Mouse (Mus musculus) telencephalon, adult 2 months (tissue): ENCODE data around the gene Scnn1a.
A peak's percentile ranks its signal among the peaks of the same experiment; 100 is the strongest.

ENCODE experiments used
- DNase-seq: peaks from one replicate; pipeline ENCODE4 v3.0.0-alpha.2; 2011; ENCODE audit warnings: low read depth, low spot score

Gene Scnn1a

GRCm38 (mm10) chr6:125361467-125362291, 41.2 kb downstream of the Scnn1a start:
- DNase-seq: peak; percentile 18

- no peak for DNase-seq
Observed at GRCm38 (mm10) chr6:125363021-125363420, 42.6 kb downstream of the Scnn1a start.

- no peak for DNase-seq
Observed at GRCm38 (mm10) chr6:125363451-125364242, 43.2 kb downstream of the Scnn1a start.

- DNase-seq: no peak
Observed at GRCm38 (mm10) chr6:125364448-125364847, 44.0 kb downstream of the Scnn1a start.

- no peak for DNase-seq
Observed at GRCm38 (mm10) chr6:125365522-125365921, 45.1 kb downstream of the Scnn1a start.

- DNase-seq: no peak
Observed at GRCm38 (mm10) chr6:125366133-125366532, 45.7 kb downstream of the Scnn1a start.

GRCm38 (mm10) chr6:125367758-125368371, 47.4 kb downstream of the Scnn1a start:
- DNase-seq: no peak

GRCm38 (mm10) chr6:125377042-125377441, 56.6 kb downstream of the Scnn1a start:
- no peak for DNase-seq

GRCm38 (mm10) chr6:125377582-125378451, 57.4 kb downstream of the Scnn1a start:
- no peak for DNase-seq

- no peak for DNase-seq
Observed at GRCm38 (mm10) chr6:125378621-125379020, 58.2 kb downstream of the Scnn1a start.

GRCm38 (mm10) chr6:125379781-125380180, 59.3 kb downstream of the Scnn1a start:
- DNase-seq: no peak

GRCm38 (mm10) chr6:125380372-125381360, 60.2 kb downstream of the Scnn1a start, which contains the start of gene Plekhg6:
Plekhg6 (minus strand) TSS chr6:125380793.
- no peak for DNase-seq

GRCm38 (mm10) chr6:125382024-125382423, 61.6 kb downstream of the Scnn1a start:
- no peak for DNase-seq

- DNase-seq: no peak
Observed at GRCm38 (mm10) chr6:125385066-125385974, 64.9 kb downstream of the Scnn1a start.

GRCm38 (mm10) chr6:125386080-125386479, 65.6 kb downstream of the Scnn1a start:
- no peak for DNase-seq

- DNase-seq: no peak
Observed at GRCm38 (mm10) chr6:125389853-125390252, 69.4 kb downstream of the Scnn1a start.
